Mouse (Mus musculus) left cerebral cortex, postnatal 14 days (tissue): ENCODE data around the gene Gna15. TPM values are rescaled to one million over a fixed set of nuclear protein-coding genes. Genes with fewer than 3 reads are reported as not detected.

Source experiments
- DNase-seq, 2 experiments: peaks; one replicate each; pipeline ENCODE4 v3.0.0; 2021 to 2022; ENCODE audit warnings: low spot score in 2 of 2, mixed read lengths in 1 of 2
- intact Hi-C: fragments of 180-260 bp; cut with DNase I; formaldehyde crosslinking; loops from one replicate; pipeline ENCODE4 v1.15.1; 2025
- total RNA-seq, 2 experiments: library from RNA; stranded (reverse); gene quantifications; 2 replicates each; pipeline ENCODE4 v1.2.3; 2021

The Gna15 gene
- total RNA-seq, 2 experiments from 2014 or later: 2.2 to 3.2 TPM

DNA sequence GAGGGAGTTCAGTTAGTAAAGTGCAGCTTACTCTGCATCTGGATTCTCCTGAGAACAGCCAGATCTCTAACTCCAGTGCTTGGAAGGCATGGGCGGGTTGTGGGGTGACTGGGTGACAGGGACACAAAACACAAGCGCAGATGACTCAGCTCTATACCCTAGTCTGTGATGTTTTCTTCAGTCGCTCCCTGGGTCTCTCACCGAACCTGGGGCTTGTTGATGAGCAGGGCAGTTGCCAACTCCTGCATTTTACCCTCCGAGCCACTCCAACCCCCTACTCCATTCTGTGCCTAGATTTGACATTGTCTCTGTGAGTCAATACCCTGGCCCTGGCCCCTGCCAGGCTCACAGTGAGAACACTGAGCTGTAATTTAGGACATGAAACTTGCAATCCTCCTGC is 22.2 kb downstream of the Gna15 start:
- DNase-seq: no peak
- intact Hi-C loops: loop anchor here (5.0 to 10.0 kb wide), 3 partner anchors 53 to 673 kb away; partner anchors contain the start of genes Aes and Tle6

GRCm38 (mm10) chr10:81500032-81500431 is 24.0 kb downstream of the Gna15 start, which contains the start of gene S1pr4:
Gene S1pr4, minus strand, starts transcription at chr10:81500132.
- intact Hi-C loops: loop anchor here (5.0 to 10.0 kb wide), 3 partner anchors 55 to 675 kb away; partner anchors contain the start of genes Aes and Tle6
- DNase-seq: no peak

GRCm38 (mm10) chr10:81499250-81499901 is 24.6 kb downstream of the Gna15 start:
- intact Hi-C loops: no loop called here
- DNase-seq: no peak

DNA sequence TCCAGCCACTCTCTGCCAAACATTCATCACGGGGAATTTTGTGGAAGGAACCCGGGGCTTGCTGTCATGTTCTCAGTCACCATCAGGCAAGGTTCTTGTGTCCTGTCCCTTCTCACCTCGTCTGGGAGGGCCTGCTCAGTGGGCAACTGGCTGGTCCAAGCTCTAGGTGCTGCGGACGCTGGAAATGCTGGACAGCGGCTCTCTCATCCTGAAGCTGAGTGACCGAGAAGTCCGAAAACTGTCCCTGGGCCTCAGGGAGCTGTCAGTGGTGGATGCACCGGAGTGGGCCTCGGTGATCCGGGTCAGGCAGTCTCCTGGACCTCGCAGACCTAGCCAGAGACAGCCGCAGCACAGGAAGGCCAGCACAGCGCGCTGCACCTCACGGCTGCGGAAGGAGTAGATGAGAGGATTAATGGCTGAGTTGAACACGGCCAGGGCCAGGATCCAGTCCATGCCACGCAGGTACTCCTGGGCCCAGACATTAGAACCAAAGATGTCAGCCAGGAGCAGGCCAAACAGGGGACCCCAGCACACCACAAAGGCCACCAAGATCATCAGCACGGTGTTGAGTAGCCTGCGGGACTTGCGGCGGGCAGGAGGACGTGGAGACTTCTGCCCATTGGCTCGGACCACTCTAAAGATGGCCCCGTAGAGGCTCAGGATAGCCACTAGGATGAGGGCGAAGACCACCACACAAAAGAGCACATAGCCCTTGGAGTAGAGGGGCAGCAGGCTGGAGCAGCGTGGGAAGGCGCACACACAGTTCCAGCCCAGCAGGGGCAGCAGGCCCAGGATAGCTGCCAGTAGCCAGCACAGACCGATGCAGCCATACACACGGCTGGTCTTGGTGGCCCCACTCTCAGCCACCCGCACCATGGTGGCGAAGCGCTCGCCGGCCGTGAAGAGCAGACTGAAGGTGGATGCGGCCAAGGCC is 25.4 kb downstream of the Gna15 start:
- DNase-seq: peak in 1 of 2 experiments; percentile 5
- intact Hi-C loops: no loop called here

GRCm38 (mm10) chr10:81497401-81498270 is 26.4 kb downstream of the Gna15 start:
- peak; percentile 7 to 12 for DNase-seq
- intact Hi-C loops: no loop called here

GRCm38 (mm10) chr10:81496969-81497368 is 27.1 kb downstream of the Gna15 start:
- peak in 1 of 2 experiments; percentile 9 for DNase-seq
- intact Hi-C loops: no loop called here

DNA sequence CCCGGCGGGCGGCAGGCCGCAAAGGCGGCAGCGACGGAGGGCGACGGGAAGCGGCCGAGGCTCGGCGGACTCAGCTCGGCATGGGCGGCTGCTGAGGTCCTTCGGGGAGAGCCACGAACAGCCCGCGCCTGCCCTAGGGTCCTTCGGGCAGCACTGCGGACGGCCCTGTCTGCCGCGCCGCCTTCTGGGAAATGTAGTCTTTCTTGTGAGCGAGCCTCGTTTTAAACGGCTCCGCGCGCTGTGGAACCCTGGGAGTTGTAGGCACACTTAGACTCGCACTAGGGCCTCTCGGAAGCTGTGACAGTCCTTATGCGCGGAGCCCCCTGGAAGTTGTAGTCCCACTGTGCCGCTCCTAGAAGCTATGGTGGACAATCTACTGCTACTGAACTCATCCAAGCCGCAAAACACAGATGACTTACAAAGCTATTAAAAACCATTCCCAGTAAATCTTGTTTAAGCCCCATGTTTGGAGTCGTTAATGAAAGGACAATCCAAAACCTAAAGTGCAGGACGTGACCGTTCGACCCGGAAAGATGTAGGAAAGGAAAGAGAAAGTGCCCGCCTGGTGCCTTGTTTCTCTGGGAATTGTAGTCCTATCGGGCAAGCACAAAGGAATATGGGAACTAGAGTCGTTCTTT is 27.6 kb downstream of the Gna15 start, which contains the start of gene Ncln:
TSS of gene Ncln (minus strand) at position 129 of the 638 bp plus-strand sequence.
- peak; percentile 99 for DNase-seq
- intact Hi-C loops: no loop called here

DNA sequence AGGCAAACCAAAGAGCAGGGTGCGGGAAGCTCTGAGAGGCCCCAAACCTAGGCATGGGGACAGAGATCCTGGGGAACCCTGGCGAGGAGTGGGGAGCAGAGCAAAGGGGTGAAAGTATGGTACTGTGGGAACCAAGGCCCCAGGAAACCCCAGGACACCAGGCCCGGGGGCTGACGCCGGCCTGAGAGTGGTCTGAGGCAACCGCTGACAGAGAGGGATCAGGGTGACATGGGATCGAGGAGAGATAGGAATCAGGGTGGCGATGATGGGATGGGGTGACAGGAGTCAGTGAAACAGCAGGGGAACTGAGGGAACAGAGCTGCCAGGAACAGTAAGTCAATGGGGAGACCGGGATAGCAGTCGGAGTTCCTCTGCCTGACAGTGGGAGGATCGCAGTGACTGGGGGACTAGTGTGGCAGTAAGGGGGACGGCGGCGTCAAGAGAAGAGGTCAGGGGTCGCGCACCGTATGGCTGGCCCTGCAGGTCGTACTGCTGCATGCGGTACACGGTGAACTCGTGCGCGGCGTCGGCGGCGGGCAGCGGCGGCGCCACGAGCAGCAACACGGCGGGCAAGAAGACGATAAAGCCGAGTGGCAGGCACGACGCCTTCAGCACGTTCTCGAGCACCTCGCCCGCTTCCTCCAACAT is 28.3 kb downstream of the Gna15 start:
- peak in 1 of 2 experiments; percentile 54 for DNase-seq
- intact Hi-C loops: no loop called here

GRCm38 (mm10) chr10:81495151-81495550 is 28.9 kb downstream of the Gna15 start:
- DNase-seq: peak; percentile 3 to 5
- intact Hi-C loops: no loop called here

- DNase-seq: peak in 1 of 2 experiments; percentile 6
- intact Hi-C loops: no loop called here
Measured at GRCm38 (mm10) chr10:81494260-81495041, 29.6 kb downstream of the Gna15 start.

DNA sequence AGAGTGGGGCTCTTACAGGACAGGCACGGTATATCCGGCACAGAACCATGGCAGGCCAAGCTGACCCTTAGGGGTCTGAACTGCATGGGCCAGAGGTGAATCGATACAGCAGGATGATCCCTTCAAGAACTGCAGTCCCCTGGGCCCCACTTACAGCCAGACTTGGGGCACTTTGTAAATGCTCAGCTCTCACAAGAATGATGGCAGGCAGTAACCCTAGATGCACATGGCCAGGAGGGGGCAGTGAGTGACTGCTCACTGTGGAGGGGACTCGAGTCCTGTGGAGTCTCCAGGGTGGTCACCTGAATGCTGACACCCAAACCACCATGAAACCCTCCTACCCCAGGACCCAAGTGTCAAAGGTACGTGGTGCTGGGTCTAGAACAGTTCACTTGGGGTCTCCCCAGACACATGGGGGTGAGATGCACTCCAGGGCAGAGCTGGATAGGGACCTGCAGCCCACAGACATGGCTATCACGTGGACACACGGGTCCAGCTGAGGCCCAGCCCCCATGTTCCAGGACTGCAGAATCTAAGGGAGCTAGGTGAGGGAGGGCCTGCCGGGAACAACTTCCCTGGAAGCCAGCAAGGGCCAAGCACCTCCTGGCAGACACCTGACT is 30.3 kb downstream of the Gna15 start:
- DNase-seq: peak; percentile 8 to 13
- intact Hi-C loops: no loop called here

- intact Hi-C loops: no loop called here
- DNase-seq: peak in 1 of 2 experiments; percentile 9
Measured at GRCm38 (mm10) chr10:81492606-81493240, 31.3 kb downstream of the Gna15 start.

DNA sequence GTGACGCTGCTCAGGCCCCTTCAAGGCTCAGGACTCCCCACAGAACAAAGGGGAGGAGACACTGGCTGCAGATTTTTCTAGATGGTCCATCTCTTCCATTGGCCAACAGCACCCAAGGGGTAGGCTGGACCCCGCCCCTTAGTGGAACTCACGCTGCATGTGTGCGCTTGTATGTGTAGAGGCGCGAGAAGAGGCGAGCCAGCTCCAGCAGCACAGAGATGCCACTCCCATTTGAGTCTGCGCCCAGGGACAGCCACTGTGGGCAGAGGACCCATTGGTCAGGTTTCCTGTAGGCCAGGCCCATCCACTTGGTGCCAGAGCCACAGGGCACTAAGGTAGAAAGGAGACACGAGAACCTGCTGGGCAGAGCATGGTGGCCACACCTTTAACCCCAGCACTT is 33.0 kb downstream of the Gna15 start:
- peak in 1 of 2 experiments; percentile 2 for DNase-seq
- intact Hi-C loops: no loop called here

GRCm38 (mm10) chr10:81489941-81490340 is 34.1 kb downstream of the Gna15 start:
- intact Hi-C loops: no loop called here
- DNase-seq: no peak

DNA sequence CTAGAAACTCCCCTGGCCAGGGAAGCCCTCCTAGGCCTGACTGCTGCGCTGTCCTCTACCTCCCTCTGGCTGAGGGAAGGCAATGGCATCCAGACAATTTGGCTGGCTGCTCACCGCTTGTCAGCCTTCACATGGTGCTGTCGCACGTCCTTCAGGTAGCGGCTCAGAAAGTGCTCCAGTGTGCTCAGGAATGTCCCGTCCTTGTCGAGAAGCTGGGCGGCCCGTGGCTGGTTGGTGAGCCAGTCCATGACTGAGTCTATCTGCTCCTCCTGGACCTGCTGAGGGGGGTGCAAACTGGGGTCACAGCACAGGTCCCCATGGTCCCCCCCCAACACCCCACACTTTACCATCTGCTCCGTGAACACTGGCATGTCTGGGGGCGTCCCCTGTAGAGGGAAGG is 35.9 kb downstream of the Gna15 start:
- no peak for DNase-seq
- intact Hi-C loops: no loop called here

GRCm38 (mm10) chr10:81486496-81486895 is 37.5 kb downstream of the Gna15 start:
- DNase-seq: no peak

More at GRCm38 (mm10) chr10:81486496-81486895, 37.5 kb downstream of the Gna15 start:
- intact Hi-C loops: no loop called here
